17 mouse cellular contexts compared by ENCODE assay signal in genomic region chr13:111834613-111835012, GRCm38 (mm10). TPM values are rescaled to one million over a fixed set of nuclear protein-coding genes. Genes with fewer than 3 reads are reported as not detected.
DNase-seq lines count a peak whose midpoint lies in the region; ATAC-seq and TF ChIP-seq lines count a peak whose summit lies in the region.
"Had no signal": no experiment of that assay in that cellular context is flagged by ENCODE, and none has a peak within 500 bp of the region (broad histone marks: within the 10 kb centered on the region; RNA-seq: fewer than 3 reads in every experiment).

No protein-coding gene starts in this region.

- H3K27ac ChIP-seq in embryonic facial prominence, embryonic 11.5 days (replicated peaks; ENCODE audit: low read depth, low read length), result no peak overlapping the region
- no peak overlapping the region for H3K27ac ChIP-seq in embryonic facial prominence, embryonic 10.5 days (replicated peaks)
- H3K27ac ChIP-seq in limb, embryonic 14.5 days (replicated peaks; ENCODE audit: low read depth, low read length), result no peak overlapping the region
- H3K27ac ChIP-seq in limb, embryonic 10.5 days, result no peak overlapping the region
- no peak overlapping the region for H3K27ac ChIP-seq in stomach, embryonic 16.5 days (ENCODE audit: low read length)
- no peak overlapping the region for H3K27ac ChIP-seq in stomach, postnatal 0 days (replicated peaks)
- H3K27ac ChIP-seq: heart, embryonic 13.5 days; limb, embryonic 15.5 days; neural tube, embryonic 13.5 days had no signal

- H3K36me3 ChIP-seq in embryonic facial prominence, embryonic 11.5 days (replicated peaks; ENCODE audit: control insufficient read depth, insufficient read depth, low read depth, low read length), result no peaks in the 10 kb centered on the region
- H3K36me3 ChIP-seq in embryonic facial prominence, embryonic 10.5 days (replicated peaks), result no peaks in the 10 kb centered on the region
- H3K36me3 ChIP-seq in limb, embryonic 14.5 days (ENCODE audit: control insufficient read depth, insufficient read depth, low read length), result no peaks in the 10 kb centered on the region
- no peaks in the 10 kb centered on the region for H3K36me3 ChIP-seq in limb, embryonic 10.5 days
- no peaks in the 10 kb centered on the region for H3K36me3 ChIP-seq in stomach, embryonic 16.5 days (ENCODE audit: control insufficient read depth, insufficient read depth, low read length)
- no peaks in the 10 kb centered on the region for H3K36me3 ChIP-seq in stomach, postnatal 0 days (ENCODE audit: control insufficient read depth, insufficient read depth, low read length)
- H3K36me3 ChIP-seq: heart, embryonic 13.5 days; limb, embryonic 15.5 days; neural tube, embryonic 13.5 days had no signal

- TF ChIP-seq POLR2A in limb, embryonic 14.5 days (IDR thresholded peaks at IDR 0.05; ENCODE audit: borderline replicate concordance, extremely low read depth, insufficient read depth, insufficient read length), result no peak

- no peaks in the 10 kb centered on the region for H3K27me3 ChIP-seq in embryonic facial prominence, embryonic 11.5 days (ENCODE audit: control insufficient read depth, insufficient read depth, low read length)
- H3K27me3 ChIP-seq in embryonic facial prominence, embryonic 10.5 days (replicated peaks; ENCODE audit: low read depth, poor library complexity, severe bottlenecking), result no peaks in the 10 kb centered on the region
- H3K27me3 ChIP-seq in limb, embryonic 14.5 days (ENCODE audit: control insufficient read depth, insufficient read depth, low read length), result no peaks in the 10 kb centered on the region
- H3K27me3 ChIP-seq in limb, embryonic 10.5 days (ENCODE audit: low read depth, poor library complexity, severe bottlenecking), result no peaks in the 10 kb centered on the region
- H3K27me3 ChIP-seq in stomach, embryonic 16.5 days (ENCODE audit: control insufficient read depth, insufficient read depth, low read length), result no peaks in the 10 kb centered on the region
- H3K27me3 ChIP-seq in stomach, postnatal 0 days (ENCODE audit: control insufficient read depth, insufficient read depth, low read length), result no peaks in the 10 kb centered on the region
- H3K27me3 ChIP-seq: heart, embryonic 13.5 days; limb, embryonic 15.5 days; neural tube, embryonic 13.5 days had no signal

- H3K4me2 ChIP-seq in embryonic facial prominence, embryonic 11.5 days (ENCODE audit: low read depth, low read length), result no peak overlapping the region
- no peak overlapping the region for H3K4me2 ChIP-seq in limb, embryonic 14.5 days (replicated peaks; ENCODE audit: low read depth, low read length, severe bottlenecking)
- 0 out of 2 replicates have a peak overlapping the region, but pooled peaks have one; percentile 21 for H3K4me2 ChIP-seq in stomach, embryonic 16.5 days (ENCODE audit: low read depth, low read length)
- no peak overlapping the region for H3K4me2 ChIP-seq in stomach, postnatal 0 days (replicated peaks; ENCODE audit: low read depth)
- H3K4me2 ChIP-seq: heart, embryonic 13.5 days; limb, embryonic 15.5 days; neural tube, embryonic 13.5 days had no signal

- no peaks in the 10 kb centered on the region for H3K9me3 ChIP-seq in embryonic facial prominence, embryonic 11.5 days (replicated peaks; ENCODE audit: control insufficient read depth, low read length)
- H3K9me3 ChIP-seq in embryonic facial prominence, embryonic 10.5 days, result no peaks in the 10 kb centered on the region
- no peaks in the 10 kb centered on the region for H3K9me3 ChIP-seq in limb, embryonic 14.5 days (ENCODE audit: control insufficient read depth, low read length)
- no peaks in the 10 kb centered on the region for H3K9me3 ChIP-seq in limb, embryonic 10.5 days (replicated peaks)
- H3K9me3 ChIP-seq in stomach, embryonic 16.5 days (replicated peaks; ENCODE audit: control insufficient read depth, low read length), result no peaks in the 10 kb centered on the region
- no peaks in the 10 kb centered on the region for H3K9me3 ChIP-seq in stomach, postnatal 0 days (ENCODE audit: control insufficient read depth, low read length)
- H3K9me3 ChIP-seq: heart, embryonic 13.5 days; limb, embryonic 15.5 days; neural tube, embryonic 13.5 days had no signal

- DNase-seq in embryonic facial prominence, embryonic 11.5 days (ENCODE audit: low spot score), result peak; percentile 11
- DNase-seq in embryonic facial prominence, embryonic 10.5 days (ENCODE audit: low spot score), result no peak
- DNase-seq in limb, embryonic 14.5 days (ENCODE audit: low spot score), result peak; percentile 18
- DNase-seq in limb, embryonic 10.5 days (ENCODE audit: low spot score), result no peak
- DNase-seq in stomach, postnatal 0 days (ENCODE audit: low spot score), result no peak
- no peak for DNase-seq in heart, adult 8-10 months (ENCODE audit: low spot score)
- DNase-seq: cerebellum, adult 8-10 months; gastrocnemius, postnatal 14 days; kidney, adult 2 months; kidney, postnatal 4 days; lung, adult 2 months; right cerebral cortex, postnatal 14 days had no signal

- no peak overlapping the region for H3K9ac ChIP-seq in embryonic facial prominence, embryonic 11.5 days (replicated peaks; ENCODE audit: low read length)
- no peak overlapping the region for H3K9ac ChIP-seq in limb, embryonic 14.5 days (ENCODE audit: low read depth, low read length, severe bottlenecking)
- no peak overlapping the region for H3K9ac ChIP-seq in stomach, embryonic 16.5 days (ENCODE audit: low read length)
- no peak overlapping the region for H3K9ac ChIP-seq in stomach, postnatal 0 days (ENCODE audit: low read length)
- H3K9ac ChIP-seq: heart, embryonic 13.5 days; limb, embryonic 15.5 days; neural tube, embryonic 13.5 days had no signal

- no peak for TF ChIP-seq CTCF in stomach, postnatal 0 days (IDR thresholded peaks at IDR 0.05; ENCODE audit: low read depth)

- no peaks in the 10 kb centered on the region for H3K4me1 ChIP-seq in embryonic facial prominence, embryonic 11.5 days (ENCODE audit: control insufficient read depth, insufficient read depth, low read length)
- H3K4me1 ChIP-seq in embryonic facial prominence, embryonic 10.5 days, result peaks cover 1% of the 10 kb centered on the region
- no peaks in the 10 kb centered on the region for H3K4me1 ChIP-seq in limb, embryonic 14.5 days (ENCODE audit: control insufficient read depth, insufficient read depth, low read length)
- H3K4me1 ChIP-seq in limb, embryonic 10.5 days, result peaks cover 13% of the 10 kb centered on the region
- H3K4me1 ChIP-seq in stomach, embryonic 16.5 days (ENCODE audit: control insufficient read depth, insufficient read depth, low read length), result no peaks in the 10 kb centered on the region
- no peaks in the 10 kb centered on the region for H3K4me1 ChIP-seq in stomach, postnatal 0 days (replicated peaks; ENCODE audit: control insufficient read depth, insufficient read depth)

- no peak for ATAC-seq in embryonic facial prominence, embryonic 11.5 days (replicated peaks; ENCODE audit: insufficient number of reproducible peaks, low FRiP score, low TSS enrichment, low read depth)
- ATAC-seq in limb, embryonic 14.5 days (ENCODE audit: low FRiP score, low read depth), result no peak
- no peak for ATAC-seq in stomach, embryonic 16.5 days (ENCODE audit: insufficient read depth, low FRiP score)
- no peak for ATAC-seq in stomach, postnatal 0 days (ENCODE audit: low FRiP score, low TSS enrichment)
- no peak for ATAC-seq in CD4-positive, CD25-positive, alpha-beta regulatory T cell, adult 4 months

- H3K4me3 ChIP-seq in embryonic facial prominence, embryonic 11.5 days (ENCODE audit: low read depth, low read length), result no peak overlapping the region
- no peak overlapping the region for H3K4me3 ChIP-seq in embryonic facial prominence, embryonic 10.5 days
- H3K4me3 ChIP-seq in limb, embryonic 14.5 days (replicated peaks; ENCODE audit: low read length), result no peak overlapping the region
- H3K4me3 ChIP-seq in limb, embryonic 10.5 days, result no peak overlapping the region
- H3K4me3 ChIP-seq in stomach, embryonic 16.5 days (replicated peaks; ENCODE audit: low read length), result no peak overlapping the region
- H3K4me3 ChIP-seq in stomach, postnatal 0 days (ENCODE audit: low read depth, low read length), result no peak overlapping the region
- H3K4me3 ChIP-seq: heart, embryonic 13.5 days; limb, embryonic 15.5 days; neural tube, embryonic 13.5 days had no signal

- no peak for TF ChIP-seq EP300 in stomach, postnatal 0 days (optimal IDR thresholded peaks at IDR 0.05)

- 62% methylated on average over 11 of the region's 11 CpGs for WGBS in embryonic facial prominence, embryonic 11.5 days
- whole genome bisulfite sequencing in embryonic facial prominence, embryonic 10.5 days, result 79% methylated on average over 11 of the region's 11 CpGs
- WGBS in limb, embryonic 14.5 days, result 49% methylated on average over 11 of the region's 11 CpGs
- WGBS in limb, embryonic 10.5 days, result 69% methylated on average over 11 of the region's 11 CpGs
- 45% methylated on average over 11 of the region's 11 CpGs for WGBS in stomach, embryonic 16.5 days
- WGBS in stomach, postnatal 0 days, result 50% methylated on average over 11 of the region's 11 CpGs

RNA-seq across cellular contexts. Expression of gene Map3k1, which starts 25.8 kb away (rescaled TPM):
- 16.8 and 17.9 TPM in 2 replicates for polyA plus RNA-seq in embryonic facial prominence, embryonic 11.5 days (2014; fragmentation: Nextera tagmentation; extraction: Ambion mirVana)
- 15.7 and 16.1 TPM in 2 replicates for polyA plus RNA-seq in embryonic facial prominence, embryonic 10.5 days (2016; fragmentation: Nextera tagmentation; extraction: Ambion mirVana)
- polyA plus RNA-seq in limb, embryonic 14.5 days (2012; rRNA removed), result 11.4 and 12.5 TPM in 2 replicates
- polyA plus RNA-seq in limb, embryonic 14.5 days (2014; fragmentation: Nextera tagmentation; extraction: Ambion mirVana), result 15.5 and 15.8 TPM in 2 replicates
- polyA plus RNA-seq in limb, embryonic 10.5 days (2016; fragmentation: Nextera tagmentation; extraction: Ambion mirVana), result 14.9 and 15.6 TPM in 2 replicates
- polyA plus RNA-seq in stomach, embryonic 16.5 days (2015; fragmentation: Nextera tagmentation; extraction: Ambion mirVana), result 22.3 and 23.6 TPM in 2 replicates
- 12.9 and 13.3 TPM in 2 replicates for polyA plus RNA-seq in stomach, postnatal 0 days (2015; fragmentation: Nextera tagmentation; extraction: Ambion mirVana)
- polyA plus RNA-seq in CD4-positive, CD25-positive, alpha-beta regulatory T cell, adult 4 months (2017; shearing (Covaris generic)), result 100 to 1,000 TPM; 117 to 125 TPM
- total RNA-seq in heart, adult 8-10 months (2022), result 10 to 100 TPM; 20.9 to 29.5 (median 21.3) TPM

Comparison
In these comparisons a context has a peak if more than half of its experiments do, and no peak if none do; other contexts are left out.
1. DNase-seq: peak in embryonic facial prominence, embryonic 11.5 days (single experiment) and limb, embryonic 14.5 days (single experiment); none in embryonic facial prominence, embryonic 10.5 days (single experiment), limb, embryonic 10.5 days (single experiment), stomach, postnatal 0 days (single experiment) and heart, adult 8-10 months (single experiment).